Mouse (Mus musculus): ENCODE results near the gene Chst11. TPM values are rescaled to one million over a fixed set of nuclear protein-coding genes. Genes with fewer than 3 reads are reported as not detected.

Chst11 gene
- polyA plus RNA-seq (2015; fragmentation: Nextera tagmentation; extraction: Ambion mirVana) = 2.1 TPM in 2 replicates

- DNase-seq (ENCODE audit: low spot score) = peak; percentile 70
Observed at GRCm38 (mm10) chr10:82984950-82985699, at the start of gene Chst11. Gene Chst11 (plus strand): TSS chr10:82985498.

GRCm38 (mm10) chr10:82935774-82936173, 49.5 kb upstream of the Chst11 start:
- DNase-seq (ENCODE audit: low spot score) = no peak

DNA sequence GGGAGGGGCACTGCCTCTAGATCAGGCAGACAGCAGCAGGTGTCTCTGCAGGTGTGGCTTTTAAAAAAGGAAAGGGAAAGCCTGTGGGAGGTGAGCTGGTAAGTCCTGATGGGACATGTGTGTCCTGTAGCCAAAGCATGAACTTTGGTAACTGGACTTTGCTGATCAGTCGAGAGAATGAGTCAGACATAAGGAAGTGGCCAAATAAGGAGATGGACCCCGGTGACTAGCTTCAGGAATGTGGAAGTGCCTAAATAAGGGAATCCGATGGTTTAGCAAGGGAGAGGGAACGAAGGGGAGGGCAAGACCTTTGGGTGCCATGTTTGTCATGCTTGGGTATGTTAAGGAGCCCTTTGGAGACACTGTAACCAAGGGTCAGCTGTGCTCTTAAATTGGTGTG, 31.9 kb upstream of the Chst11 start:
- DNase-seq (ENCODE audit: low spot score) = no peak

DNA sequence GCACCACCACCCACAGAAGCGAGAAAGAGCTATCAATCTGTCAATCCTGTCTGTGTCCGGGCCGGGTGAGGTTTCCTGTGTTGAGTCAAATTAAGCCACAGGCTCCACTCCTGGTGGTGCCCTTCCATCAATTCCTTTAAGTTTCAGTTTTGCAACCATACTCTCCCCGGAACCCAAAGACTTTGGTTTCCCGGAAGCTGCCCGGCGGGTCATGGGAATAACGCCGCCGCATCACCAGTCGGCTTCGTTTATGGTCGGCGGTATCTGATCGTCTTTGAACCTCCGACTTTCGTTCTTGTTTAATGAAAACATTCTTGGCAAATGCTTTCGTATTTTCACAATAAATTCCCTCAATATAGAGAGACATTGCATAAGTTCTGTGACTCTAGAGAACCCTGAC, 30.2 kb upstream of the Chst11 start:
- no peak for DNase-seq (ENCODE audit: low spot score)

DNA sequence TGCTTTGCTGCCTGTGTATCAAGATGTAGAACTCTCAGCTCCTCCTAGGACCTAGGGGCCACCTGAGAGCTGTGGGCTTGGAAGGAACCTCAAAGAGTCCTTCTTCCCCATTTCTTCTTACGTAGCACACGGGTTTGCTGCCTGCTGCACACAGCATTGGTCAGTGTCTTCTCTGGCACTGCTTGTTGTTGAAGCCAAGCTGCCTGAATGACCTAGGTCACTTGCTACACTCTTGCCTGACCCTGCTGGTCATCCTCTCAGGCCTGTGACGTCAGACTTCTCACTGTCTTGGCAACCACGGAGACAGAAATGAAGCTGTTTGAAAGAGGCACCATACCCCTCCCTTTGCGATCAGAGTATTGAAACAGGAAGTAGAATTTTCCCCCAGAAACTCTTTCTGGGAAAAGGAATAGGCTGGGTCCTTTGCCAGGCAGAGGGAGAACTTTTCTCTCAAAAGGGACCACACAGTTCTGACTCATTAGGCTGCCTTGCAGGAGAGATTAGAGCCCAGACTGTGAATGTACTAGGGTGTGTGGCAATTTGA, 27.0 kb upstream of the Chst11 start:
- no peak for DNase-seq (ENCODE audit: low spot score)

- no peak for DNase-seq (ENCODE audit: low spot score)
Observed at GRCm38 (mm10) chr10:82959316-82959715, 26.0 kb upstream of the Chst11 start.

DNA sequence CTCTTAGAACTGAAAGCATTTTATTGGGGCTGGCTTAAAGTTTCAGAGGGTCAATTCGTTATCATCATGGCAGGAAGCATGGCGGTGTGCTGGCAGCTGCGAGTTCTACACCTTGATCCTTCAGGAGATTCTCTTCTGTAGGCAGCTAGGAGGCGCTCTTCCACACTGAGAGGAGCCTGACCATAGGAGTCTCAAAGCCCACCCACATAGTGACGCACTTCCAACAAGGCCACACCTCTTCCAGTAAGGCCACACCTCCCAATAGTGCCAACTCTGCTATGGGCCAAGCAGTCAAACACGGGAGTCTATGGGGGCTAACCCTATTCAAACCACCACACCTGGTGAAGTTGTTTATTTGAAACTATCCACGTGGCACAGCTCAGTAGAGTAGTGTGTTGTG, 24.0 kb upstream of the Chst11 start:
- peak; percentile 40 for DNase-seq (ENCODE audit: low spot score)

- DNase-seq (ENCODE audit: low spot score) = no peak
Observed at GRCm38 (mm10) chr10:82962018-82962417, 23.3 kb upstream of the Chst11 start.

- DNase-seq (ENCODE audit: low spot score) = no peak
Observed at GRCm38 (mm10) chr10:82962472-82963020, 22.8 kb upstream of the Chst11 start.

DNA sequence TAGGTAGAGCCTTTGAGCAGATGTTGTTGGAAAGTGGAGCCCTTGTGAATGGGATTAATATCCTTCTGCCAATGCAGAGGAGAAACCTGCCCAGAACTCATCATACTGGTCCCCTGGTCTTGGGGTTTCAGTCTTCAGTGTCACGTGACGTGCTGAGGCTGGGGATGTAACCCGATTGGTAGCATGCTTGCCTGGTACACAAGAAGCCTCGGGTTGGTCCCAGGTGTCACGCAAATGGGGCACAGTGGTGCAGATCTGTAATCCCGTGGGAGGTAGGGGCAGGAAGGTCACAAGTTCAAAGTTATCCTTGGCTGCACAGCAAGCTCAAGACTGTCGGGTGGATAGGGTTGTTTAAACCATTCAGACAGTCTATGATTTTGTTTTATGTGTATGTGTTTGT, 20.8 kb upstream of the Chst11 start:
- DNase-seq (ENCODE audit: low spot score) = no peak

- DNase-seq (ENCODE audit: low spot score) = no peak
Observed at GRCm38 (mm10) chr10:82966672-82967071, 18.6 kb upstream of the Chst11 start.

GRCm38 (mm10) chr10:82969612-82970011, 15.7 kb upstream of the Chst11 start:
- DNase-seq (ENCODE audit: low spot score) = no peak

DNA sequence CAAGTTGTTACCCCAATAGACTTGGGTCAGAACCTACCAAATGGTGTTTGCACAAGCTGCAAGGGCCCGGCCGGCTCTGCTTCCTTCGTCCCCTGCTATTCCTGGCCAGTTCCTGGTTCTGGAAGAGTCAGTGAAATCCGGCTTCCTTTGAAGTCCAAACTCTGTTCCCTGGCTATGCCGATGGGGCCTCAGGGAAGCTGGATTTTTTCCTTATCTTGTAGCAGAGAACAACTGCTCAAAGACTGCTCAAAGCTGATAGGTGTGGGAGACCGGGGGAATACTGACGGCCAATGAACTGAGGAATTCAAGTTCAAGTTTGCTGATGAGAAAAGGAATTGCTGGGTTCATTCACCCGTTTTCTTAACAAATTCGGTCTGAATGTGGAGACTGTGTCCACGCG, 13.7 kb upstream of the Chst11 start:
- DNase-seq (ENCODE audit: low spot score) = no peak

DNA sequence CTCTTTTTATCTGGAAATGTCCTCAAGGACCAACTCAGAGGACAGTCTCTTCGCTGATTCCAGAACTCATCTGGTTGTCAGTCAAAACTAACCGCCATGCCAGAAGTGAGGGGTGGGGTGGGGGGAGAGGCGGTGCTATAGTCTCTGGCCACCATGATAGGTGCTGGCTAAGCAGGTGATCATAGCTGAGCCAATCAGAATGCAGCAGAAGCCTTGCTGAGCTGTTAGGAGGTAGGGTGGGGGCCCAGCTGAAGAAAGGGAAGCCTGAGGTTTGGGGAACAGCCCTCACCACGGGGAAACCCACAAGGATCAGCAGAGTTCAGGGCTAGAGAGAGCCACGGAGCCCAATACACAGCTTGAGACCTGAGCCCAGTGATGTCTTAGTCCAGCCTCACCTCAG, 11.1 kb upstream of the Chst11 start:
- DNase-seq (ENCODE audit: low spot score) = peak; percentile 49

- no peak for DNase-seq (ENCODE audit: low spot score)
Observed at GRCm38 (mm10) chr10:82974627-82975177, 10.6 kb upstream of the Chst11 start.

GRCm38 (mm10) chr10:82975806-82976205, 9.5 kb upstream of the Chst11 start:
- no peak for DNase-seq (ENCODE audit: low spot score)

GRCm38 (mm10) chr10:82982286-82982685, 3.0 kb upstream of the Chst11 start:
- peak; percentile 48 for DNase-seq (ENCODE audit: low spot score)

GRCm38 (mm10) chr10:82985700-82986131, 418 bp downstream of the Chst11 start:
- DNase-seq (ENCODE audit: low spot score) = peak; percentile 41

DNA sequence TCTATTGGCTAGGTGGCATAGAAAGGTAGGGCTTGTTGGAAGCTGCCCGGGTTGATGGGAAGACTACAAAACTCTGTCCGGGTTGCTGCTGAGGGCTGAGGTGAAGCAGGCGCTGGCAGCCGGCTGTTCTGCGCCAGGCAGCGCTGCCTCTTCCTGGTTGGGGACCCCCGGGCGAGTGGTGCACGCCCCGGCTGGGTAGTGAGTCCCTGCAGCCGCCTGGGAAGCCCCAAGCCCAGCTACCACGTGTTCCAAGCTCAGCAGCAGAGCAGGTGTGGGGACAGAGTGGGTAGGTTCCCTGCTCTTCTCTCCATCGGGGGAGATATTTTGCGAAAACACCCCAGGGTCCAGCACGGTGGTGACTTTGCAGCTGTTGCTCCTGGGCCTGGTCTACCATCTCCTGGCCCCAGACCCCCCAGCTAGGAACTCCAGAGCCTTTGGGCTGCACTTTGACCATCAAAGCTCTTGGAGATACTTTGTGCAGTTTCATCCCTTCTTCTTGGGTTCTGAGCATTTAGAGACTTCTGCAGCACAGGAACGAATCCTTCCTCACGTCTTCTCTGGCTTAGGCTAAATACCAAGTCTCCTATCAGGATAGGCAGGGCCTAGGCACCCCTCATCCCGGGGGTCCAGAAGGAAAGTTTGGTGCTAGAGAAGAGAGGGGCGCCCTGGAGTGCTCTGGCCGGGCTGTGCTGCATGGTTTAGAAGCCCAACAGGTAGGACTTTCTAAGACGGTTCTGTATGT, 1.1 kb downstream of the Chst11 start:
- DNase-seq (ENCODE audit: low spot score) = peak; percentile 65

DNA sequence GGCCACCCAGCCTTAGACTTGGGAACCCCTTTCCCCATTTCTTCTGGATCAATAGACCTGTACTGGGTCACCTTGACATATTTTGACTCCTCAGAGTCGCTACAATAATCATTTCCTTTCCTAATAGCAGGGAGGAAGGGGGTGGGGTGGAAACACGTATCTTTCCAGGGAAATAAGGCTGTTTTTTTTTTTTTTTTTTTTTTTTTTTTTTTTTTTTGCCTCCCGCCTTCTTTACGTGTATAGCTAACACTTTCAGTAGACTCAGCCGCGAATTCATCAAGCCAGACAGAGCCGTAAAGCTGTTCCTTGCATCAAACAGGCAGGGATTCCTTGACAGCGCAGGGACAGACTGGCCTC, 1.7 kb downstream of the Chst11 start:
- DNase-seq (ENCODE audit: low spot score) = no peak

DNA sequence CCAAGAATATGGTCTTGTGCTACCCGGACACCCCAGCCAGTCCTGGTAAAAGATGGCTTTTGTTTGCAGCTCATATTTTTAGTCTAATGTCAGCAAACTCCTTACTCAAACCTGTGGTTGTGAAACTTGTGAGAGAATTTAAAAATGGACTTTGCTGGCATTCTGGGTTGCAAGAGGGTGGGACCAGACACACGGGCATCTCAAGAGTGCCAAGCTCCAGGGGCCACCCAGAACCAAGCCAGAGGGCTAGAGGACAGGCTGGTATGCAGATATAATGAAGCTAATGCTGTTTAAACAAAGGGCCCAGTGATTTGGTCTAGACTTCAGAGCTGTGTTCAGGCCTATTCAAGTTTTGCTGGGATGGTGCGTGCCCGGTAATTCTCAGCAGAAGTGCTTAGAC, 2.1 kb downstream of the Chst11 start:
- no peak for DNase-seq (ENCODE audit: low spot score)
